26 mouse cellular contexts compared by ENCODE assay signal in the genomic region with DNA sequence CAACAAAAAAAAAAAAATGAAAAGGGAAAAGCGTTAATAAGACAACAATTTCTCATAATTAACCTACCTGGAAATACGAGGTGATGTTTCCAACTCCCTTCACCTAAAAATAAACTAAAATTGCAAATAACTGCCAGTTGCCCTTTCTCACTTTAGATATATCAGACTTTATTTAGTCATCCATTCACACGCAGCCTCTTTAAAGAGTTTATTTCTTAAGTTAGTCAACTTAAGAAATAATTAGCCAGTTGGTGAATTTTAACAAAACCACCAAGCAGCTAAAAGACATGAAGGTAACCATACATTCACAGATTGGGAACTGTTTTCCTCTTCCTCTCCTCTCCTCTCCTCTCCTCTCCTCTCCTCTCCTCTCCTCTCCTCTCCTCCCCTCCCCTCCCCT.
"Had no signal": no experiment of that assay in that cellular context is flagged by ENCODE, and none has a peak within 500 bp of the region (broad histone marks: within the 10 kb centered on the region; RNA-seq: fewer than 3 reads in every experiment).

No protein-coding gene starts in this region.

- H3K36me3 ChIP-seq: embryonic facial prominence, embryonic 10.5 days; embryonic facial prominence, embryonic 12.5 days; embryonic facial prominence, embryonic 13.5 days; embryonic facial prominence, embryonic 15.5 days; forebrain, embryonic 10.5 days; forebrain, embryonic 12.5 days; forebrain, embryonic 15.5 days had no signal

- H3K4me3 ChIP-seq: embryonic facial prominence, embryonic 10.5 days; embryonic facial prominence, embryonic 12.5 days; embryonic facial prominence, embryonic 13.5 days; embryonic facial prominence, embryonic 15.5 days; erythroblast, embryonic 14.5 days; forebrain, embryonic 10.5 days; forebrain, embryonic 12.5 days; forebrain, embryonic 13.5 days; forebrain, embryonic 15.5 days; gastrocnemius, adult 2 months; heart, adult 2 months had no signal

- DNase-seq: cerebellum, adult 2 months; cerebellum, adult 8-10 months; cerebellum, adult 9-10 months; cerebellum, adult 9-11 months; cerebellum, postnatal 10 days; cerebellum, postnatal 14 days; cerebellum, postnatal 25 days; cerebellum, postnatal 36 days; embryo, embryonic 11 days; forebrain, postnatal 0 days; gastrocnemius, adult 2 months; gastrocnemius, postnatal 10 days; gastrocnemius, postnatal 14 days; gastrocnemius, postnatal 25 days; gastrocnemius, postnatal 36 days; heart, adult 18-20 months; heart, adult 2 months had no signal

- H3K27ac ChIP-seq: embryonic facial prominence, embryonic 10.5 days; embryonic facial prominence, embryonic 12.5 days; embryonic facial prominence, embryonic 13.5 days; embryonic facial prominence, embryonic 15.5 days; forebrain, embryonic 10.5 days; forebrain, embryonic 12.5 days; forebrain, embryonic 13.5 days; forebrain, embryonic 15.5 days; gastrocnemius, adult 2 months; heart, adult 2 months had no signal

- H3K4me1 ChIP-seq: embryonic facial prominence, embryonic 10.5 days; embryonic facial prominence, embryonic 12.5 days; embryonic facial prominence, embryonic 13.5 days; embryonic facial prominence, embryonic 15.5 days; forebrain, embryonic 10.5 days; forebrain, embryonic 12.5 days had no signal

- H3K27me3 ChIP-seq: embryonic facial prominence, embryonic 12.5 days; embryonic facial prominence, embryonic 13.5 days; embryonic facial prominence, embryonic 15.5 days; forebrain, embryonic 12.5 days; forebrain, embryonic 15.5 days had no signal
